Mouse (Mus musculus) forebrain, embryonic 10.5 days (tissue): ENCODE results near the gene Parp16. TPM values are rescaled to one million over a fixed set of nuclear protein-coding genes. Genes with fewer than 3 reads are reported as not detected.

ENCODE experiments used
- DNase-seq: peaks from one replicate; pipeline ENCODE4 v3.0.0-alpha.2; 2017; ENCODE audit warnings: low spot score; ENCODE audit errors: extremely low spot score
- H3K27ac ChIP-seq: fragments of 300-500 bp; sonication (generic); 2 replicates; pipeline ENCODE4 v1.5.1; 2016; ENCODE audit warnings: mild to moderate bottlenecking
- H3K27me3 ChIP-seq: fragments of 300-500 bp; sonication (generic); 2 replicates; pipeline ENCODE4 v1.6.1; 2016; ENCODE audit warnings: mild to moderate bottlenecking; ENCODE audit not compliant: poor library complexity, severe bottlenecking
- H3K36me3 ChIP-seq: fragments of 300-500 bp; sonication (generic); replicated peaks from 2 replicates; pipeline ENCODE4 v1.6.1; 2016; ENCODE audit warnings: mild to moderate bottlenecking, moderate library complexity
- H3K4me1 ChIP-seq: fragments of 300-500 bp; sonication (generic); 2 replicates; pipeline ENCODE4 v1.6.1; 2016
- H3K4me3 ChIP-seq: fragments of 300-500 bp; sonication (generic); 2 replicates; pipeline ENCODE4 v1.5.1; 2016; ENCODE audit warnings: mild to moderate bottlenecking, moderate library complexity
- H3K9me3 ChIP-seq: fragments of 300-500 bp; sonication (generic); 2 replicates; pipeline ENCODE4 v1.6.1; 2016; ENCODE audit warnings: mild to moderate bottlenecking, moderate library complexity
- WGBS: fragments of 180-500 bp; shearing (Covaris S2); methylation state at CpG from one replicate; pipeline ENCODE4 v1.1.7; 2016; 5-methylcytosine and 5-hydroxymethylcytosine counted together
- polyA plus RNA-seq: library from polyadenylated mRNA; unstranded; fragments of >200 nt; fragmentation: Nextera tagmentation; extraction: Ambion mirVana; gene quantifications from 2 replicates; pipeline ENCODE4 v1.2.1, GENCODE M21; 2016

The Parp16 gene
- polyA plus RNA-seq, 1 experiment from 2014 or later = 8.5 TPM

DNA sequence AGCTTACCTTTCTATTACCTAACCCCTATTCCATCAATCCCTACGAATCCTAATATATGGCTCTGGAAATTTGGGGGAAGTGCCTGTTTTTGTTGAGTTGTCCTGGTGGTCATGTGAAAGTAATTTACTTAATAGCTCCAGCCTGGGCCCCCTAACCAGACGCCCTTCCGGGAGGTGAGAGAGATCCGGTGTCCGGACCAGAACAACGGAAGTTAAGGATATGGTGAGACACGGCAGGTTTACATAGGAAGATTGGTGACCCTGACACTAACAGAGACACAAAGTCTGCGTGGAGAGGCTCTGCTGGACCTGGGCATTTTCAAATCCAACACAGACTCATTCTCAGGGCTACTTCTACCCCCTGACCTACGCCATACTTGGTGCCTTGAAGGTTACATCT is 28.8 kb upstream of the Parp16 start:
- Histone ChIP-seq H3K9me3 (no peaks in the 10 kb centered on the region; the same call in 1 of the 2 replicates), H3K27me3 (peaks cover 16% of the 10 kb centered on the region), H3K36me3 (peaks cover 66% of the 10 kb centered on the region), H3K27ac (peak overlapping the region; percentile 75), H3K4me1 (peaks cover 86% of the 10 kb centered on the region), H3K4me3 (no peak overlapping the region)
- 69% methylated on average over 9 of the region's 9 CpGs for WGBS
- DNase-seq = no peak

DNA sequence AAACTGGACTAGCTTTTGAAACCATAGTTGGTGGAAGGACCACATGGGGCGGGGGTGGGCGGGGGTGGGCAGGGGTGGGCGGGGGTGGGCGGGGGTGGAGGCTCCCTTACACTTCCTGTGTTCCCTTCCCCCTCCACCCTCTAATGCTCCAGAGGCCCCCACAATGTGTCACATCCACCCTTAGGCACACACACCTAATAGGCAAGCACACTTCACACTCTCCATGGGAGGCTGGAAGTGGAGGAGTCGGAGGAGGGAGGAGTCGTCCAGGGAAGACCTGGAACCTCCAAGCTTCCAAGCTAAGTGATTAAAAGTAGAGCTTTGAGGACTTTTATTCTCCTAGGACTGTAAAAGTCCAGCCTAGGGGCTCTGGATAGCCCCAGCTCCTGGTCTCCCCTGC is 26.6 kb upstream of the Parp16 start:
- H3K27me3 ChIP-seq = no peaks in the 10 kb centered on the region
- peaks cover 85% of the 10 kb centered on the region for H3K4me1 ChIP-seq
- H3K4me3 ChIP-seq = peak overlapping the region; percentile 4; the same call in 1 of the 2 replicates
- H3K27ac ChIP-seq = peak overlapping the region; percentile 75
- WGBS = 64% methylated on average over 6 of the region's 6 CpGs
- no peak for DNase-seq
- no peaks in the 10 kb centered on the region; the same call in 1 of the 2 replicates for H3K9me3 ChIP-seq
- peaks cover 83% of the 10 kb centered on the region for H3K36me3 ChIP-seq

GRCm38 (mm10) chr9:65168952-65169351 is 26.2 kb upstream of the Parp16 start:
- DNase-seq = no peak
- Histone ChIP-seq H3K4me3 (peak overlapping the region; percentile 4; the same call in 1 of the 2 replicates), H3K27me3 (no peaks in the 10 kb centered on the region), H3K36me3 (peaks cover 85% of the 10 kb centered on the region), H3K27ac (peak overlapping the region; percentile 75), H3K4me1 (peaks cover 85% of the 10 kb centered on the region), H3K9me3 (no peaks in the 10 kb centered on the region; the same call in 1 of the 2 replicates)
- 47% methylated on average over 4 of the region's 4 CpGs for WGBS

- H3K4me1 ChIP-seq = peaks cover 86% of the 10 kb centered on the region
- H3K4me3 ChIP-seq = no peak overlapping the region
- no peak for DNase-seq
- peaks cover 89% of the 10 kb centered on the region for H3K36me3 ChIP-seq
- H3K27ac ChIP-seq = peak overlapping the region; percentile 67
- H3K27me3 ChIP-seq = peaks cover under 1% of the 10 kb centered on the region; the same call in 1 of the 2 replicates
- no peaks in the 10 kb centered on the region for H3K9me3 ChIP-seq
- 67% methylated on average over 9 of the region's 9 CpGs for WGBS
Observed at GRCm38 (mm10) chr9:65172654-65173053, 22.5 kb upstream of the Parp16 start.

GRCm38 (mm10) chr9:65175234-65175938 is 19.8 kb upstream of the Parp16 start:
- peaks cover 93% of the 10 kb centered on the region for H3K36me3 ChIP-seq
- H3K27ac ChIP-seq = peak overlapping the region; percentile 92
- H3K4me3 ChIP-seq = peak overlapping the region; percentile 34
- peaks cover 14% of the 10 kb centered on the region; the same call in 1 of the 2 replicates for H3K27me3 ChIP-seq
- 20% methylated on average over 5 of the region's 5 CpGs for WGBS
- DNase-seq = no peak
- H3K9me3 ChIP-seq = no peaks in the 10 kb centered on the region
- peaks cover 88% of the 10 kb centered on the region for H3K4me1 ChIP-seq

GRCm38 (mm10) chr9:65175939-65176871 is 18.9 kb upstream of the Parp16 start:
- WGBS = 34% methylated on average over 9 of the region's 9 CpGs
- H3K4me1 ChIP-seq = peaks cover 96% of the 10 kb centered on the region
- no peaks in the 10 kb centered on the region for H3K9me3 ChIP-seq
- H3K36me3 ChIP-seq = peaks cover 93% of the 10 kb centered on the region
- H3K4me3 ChIP-seq = peak overlapping the region; percentile 34
- DNase-seq = peak; percentile 57
- H3K27ac ChIP-seq = peak overlapping the region; percentile 92
- H3K27me3 ChIP-seq = peaks cover 22% of the 10 kb centered on the region; the same call in 1 of the 2 replicates

GRCm38 (mm10) chr9:65177497-65177896 is 17.7 kb upstream of the Parp16 start:
- peaks cover 94% of the 10 kb centered on the region for H3K36me3 ChIP-seq
- peak overlapping the region; percentile 92 for H3K27ac ChIP-seq
- peak overlapping the region; percentile 39 for H3K4me3 ChIP-seq
- DNase-seq = no peak
- H3K9me3 ChIP-seq = no peaks in the 10 kb centered on the region
- 81% methylated on average over 3 of the region's 3 CpGs for WGBS
- H3K27me3 ChIP-seq = peaks cover 30% of the 10 kb centered on the region
- H3K4me1 ChIP-seq = peaks cover 100% of the 10 kb centered on the region

DNA sequence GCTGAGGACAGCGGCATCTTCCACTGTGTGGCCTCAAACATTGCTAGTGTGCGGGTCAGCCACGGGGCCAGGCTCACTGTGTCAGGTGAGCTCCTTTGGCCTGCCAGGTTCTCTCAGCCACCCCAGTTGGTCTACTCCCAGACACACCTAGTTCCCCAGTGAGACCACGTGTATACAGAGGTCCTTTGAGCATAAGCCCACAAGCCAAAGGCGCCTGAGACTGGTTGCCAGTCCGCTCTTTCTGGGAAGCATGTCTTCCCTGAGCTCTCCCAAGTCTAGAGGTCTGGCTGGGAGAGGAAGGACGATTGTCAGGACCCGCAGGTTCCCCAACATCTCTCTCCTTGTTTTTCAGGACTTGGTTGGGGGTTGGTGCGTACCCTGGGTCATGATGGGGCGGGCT is 17.2 kb upstream of the Parp16 start:
- WGBS = 31% methylated on average over 10 of the region's 10 CpGs
- peaks cover 100% of the 10 kb centered on the region for H3K4me1 ChIP-seq
- peaks cover 34% of the 10 kb centered on the region for H3K27me3 ChIP-seq
- no peak for DNase-seq
- peak overlapping the region; percentile 39 for H3K4me3 ChIP-seq
- H3K36me3 ChIP-seq = peaks cover 94% of the 10 kb centered on the region
- no peaks in the 10 kb centered on the region for H3K9me3 ChIP-seq
- peak overlapping the region; percentile 92 for H3K27ac ChIP-seq

GRCm38 (mm10) chr9:65178336-65179213 is 16.6 kb upstream of the Parp16 start:
- no peaks in the 10 kb centered on the region for H3K9me3 ChIP-seq
- H3K36me3 ChIP-seq = peaks cover 94% of the 10 kb centered on the region
- DNase-seq = peak; percentile 84
- peak overlapping the region; percentile 39 for H3K4me3 ChIP-seq
- peaks cover 34% of the 10 kb centered on the region for H3K27me3 ChIP-seq
- H3K4me1 ChIP-seq = peaks cover 94% of the 10 kb centered on the region
- peak overlapping the region; percentile 92 for H3K27ac ChIP-seq
- under 1% methylated on average over 22 of the region's 22 CpGs for WGBS

- Histone ChIP-seq H3K27me3 (peaks cover 36% of the 10 kb centered on the region), H3K4me3 (no peak overlapping the region), H3K36me3 (peaks cover 95% of the 10 kb centered on the region), H3K4me1 (peaks cover 82% of the 10 kb centered on the region), H3K9me3 (no peaks in the 10 kb centered on the region), H3K27ac (peak overlapping the region; percentile 92)
- WGBS = 36% methylated on average over 17 of the region's 17 CpGs
- DNase-seq = no peak
Observed at GRCm38 (mm10) chr9:65179817-65180624, 15.1 kb upstream of the Parp16 start.

GRCm38 (mm10) chr9:65188599-65188998 is 6.6 kb upstream of the Parp16 start:
- Histone ChIP-seq H3K9me3 (no peaks in the 10 kb centered on the region), H3K36me3 (peaks cover 35% of the 10 kb centered on the region), H3K4me1 (peaks cover 67% of the 10 kb centered on the region), H3K27me3 (peaks cover 3% of the 10 kb centered on the region; the same call in 1 of the 2 replicates), H3K27ac (no peak overlapping the region), H3K4me3 (no peak overlapping the region)
- peak; percentile 82 for DNase-seq
- WGBS = 3% methylated on average over 3 of the region's 3 CpGs
